Mouse (Mus musculus) 3134 (cell line): Measurements from ENCODE around the gene Vmn1r214.

Experiments
- DNase-seq: peaks from one replicate; pipeline ENCODE4 v3.0.0-alpha.2; 2011; ENCODE audit warnings: low spot score; ENCODE audit not compliant: insufficient read length; ENCODE audit errors: extremely low read depth

Vmn1r214 gene

GRCm38 (mm10) chr13:23030118-23030517, at the start of gene Vmn1r214:
Gene Vmn1r214 (plus strand): TSS chr13:23030418.
- DNase-seq = no peak

- DNase-seq = no peak
These were observed 39.9 kb upstream of the Vmn1r214 start for GRCm38 (mm10) chr13:22990214-22990891.

GRCm38 (mm10) chr13:22992178-22992700, 38.0 kb upstream of the Vmn1r214 start:
- DNase-seq = no peak

GRCm38 (mm10) chr13:22992721-22993120, 37.5 kb upstream of the Vmn1r214 start:
- no peak for DNase-seq

GRCm38 (mm10) chr13:23007356-23007755, 22.9 kb upstream of the Vmn1r214 start, which contains the start of gene Vmn1r213:
Gene Vmn1r213 (plus strand): TSS chr13:23007656.
- no peak for DNase-seq

GRCm38 (mm10) chr13:23018158-23018557, 12.1 kb upstream of the Vmn1r214 start:
- no peak for DNase-seq

- no peak for DNase-seq
These were observed 5.4 kb upstream of the Vmn1r214 start for GRCm38 (mm10) chr13:23024812-23025211.

- DNase-seq = no peak
These were observed 27.6 kb downstream of the Vmn1r214 start for GRCm38 (mm10) chr13:23057778-23058177.

GRCm38 (mm10) chr13:23067725-23068124, 37.5 kb downstream of the Vmn1r214 start, which contains the start of gene Vmn1r215:
Gene Vmn1r215 (plus strand): TSS chr13:23068025.
- DNase-seq = no peak

GRCm38 (mm10) chr13:23069312-23069711, 39.1 kb downstream of the Vmn1r214 start:
- DNase-seq = no peak
